Mouse (Mus musculus) MEL (cell line): ENCODE measurements around the gene Olfr1104. TPM values are rescaled to one million over a fixed set of nuclear protein-coding genes. Genes with fewer than 3 reads are reported as not detected.

ENCODE experiments used
- DNase-seq: peaks from one replicate; pipeline ENCODE4 v3.0.0; 2011; ENCODE audit warnings: low read depth, low spot score
- H3K27ac ChIP-seq: 2 replicates; pipeline ENCODE4 v1.5.1; 2012; ENCODE audit warnings: low read depth, mild to moderate bottlenecking, control low read depth, low read length, moderate library complexity; ENCODE audit not compliant: control insufficient read depth
- H3K27me3 ChIP-seq, 2 experiments: fragments of 150-350 bp in 1 of 2; sonication (generic) in 1 of 2; 2 replicates each; pipeline ENCODE4 v1.6.1; 2012; ENCODE audit warnings: low read length in 2 of 2, mild to moderate bottlenecking in 2 of 2, improper control_type of control experiment in 1 of 2, moderate library complexity in 1 of 2; ENCODE audit not compliant: insufficient read depth in 2 of 2, control insufficient read depth in 1 of 2
- H3K36me3 ChIP-seq, 2 experiments: 2 replicates each; pipeline ENCODE4 v1.6.1; 2012 to 2014; ENCODE audit warnings: low read length in 2 of 2, improper control_type of control experiment in 1 of 2, inconsistent platforms in 1 of 2, mild to moderate bottlenecking in 1 of 2; ENCODE audit not compliant: insufficient read depth in 2 of 2, control insufficient read depth in 1 of 2
- H3K4me1 ChIP-seq, 2 experiments: fragments of 150-350 bp in 1 of 2; sonication (generic) in 1 of 2; 2 replicates each; pipeline ENCODE4 v1.6.1; 2012; ENCODE audit warnings: low read length in 2 of 2, improper control_type of control experiment in 1 of 2, mild to moderate bottlenecking in 1 of 2; ENCODE audit not compliant: insufficient read depth in 2 of 2, control insufficient read depth in 1 of 2
- H3K4me3 ChIP-seq, 2 experiments: fragments of 150-350 bp in 1 of 2; sonication (generic) in 1 of 2; 2 replicates each; pipeline ENCODE4 v1.5.1; 2012; ENCODE audit warnings: low read depth in 2 of 2, low read length in 2 of 2, mild to moderate bottlenecking in 2 of 2, moderate library complexity in 2 of 2, control low read depth in 1 of 2, improper control_type of control experiment in 1 of 2; ENCODE audit not compliant: control insufficient read depth in 1 of 2, insufficient read depth in 1 of 2
- H3K79me2 ChIP-seq: 2 replicates; pipeline ENCODE4 v1.6.1; 2012; ENCODE audit warnings: mild to moderate bottlenecking, low read length, moderate library complexity; ENCODE audit not compliant: control insufficient read depth, poor library complexity, insufficient read depth
- H3K9ac ChIP-seq: 2 replicates; pipeline ENCODE4 v1.6.1; 2012; ENCODE audit warnings: low read depth, mild to moderate bottlenecking, control low read depth, low read length, moderate library complexity; ENCODE audit not compliant: control insufficient read depth, poor library complexity, severe bottlenecking
- H3K9me3 ChIP-seq: fragments of 150-350 bp; sonication (generic); replicated peaks from 2 replicates; pipeline ENCODE4 v1.6.1; 2012; ENCODE audit warnings: mild to moderate bottlenecking, low read length, improper control_type of control experiment, moderate library complexity; ENCODE audit not compliant: insufficient read depth
- E2F4 ChIP-seq: IDR thresholded peaks from 2 replicates; pipeline ENCODE4 v1.6.1; 2011; ENCODE audit warnings: low read depth, low read length, improper control_type of control experiment, borderline replicate concordance
- ELF1 ChIP-seq: IDR thresholded peaks from 2 replicates; pipeline ENCODE4 v1.6.1; 2014; ENCODE audit warnings: low read depth, mild to moderate bottlenecking, inconsistent platforms, low read length, improper control_type of control experiment, moderate library complexity
- ETS1 ChIP-seq: IDR thresholded peaks from 2 replicates; pipeline ENCODE4 v1.6.1; 2012; ENCODE audit warnings: low read depth, mild to moderate bottlenecking, inconsistent platforms, low read length, improper control_type of control experiment, moderate library complexity
- MAZ ChIP-seq: IDR thresholded peaks from 2 replicates; pipeline ENCODE4 v1.6.1; 2012; ENCODE audit warnings: low read depth, mild to moderate bottlenecking, inconsistent platforms, low read length, improper control_type of control experiment
- MEF2A ChIP-seq: IDR thresholded peaks from 2 replicates; pipeline ENCODE4 v1.6.1; 2014; ENCODE audit warnings: low read depth, mild to moderate bottlenecking, inconsistent platforms, low read length, improper control_type of control experiment; ENCODE audit not compliant: poor library complexity, insufficient replicate concordance, severe bottlenecking; ENCODE audit errors: extremely low read depth
- NELFE ChIP-seq: IDR thresholded peaks from 2 replicates; pipeline ENCODE4 v1.6.1; 2011; ENCODE audit warnings: low read depth, low read length, improper control_type of control experiment
- NRF1 ChIP-seq: IDR thresholded peaks from 2 replicates; pipeline ENCODE4 v1.6.1; 2014; ENCODE audit warnings: low read depth, mild to moderate bottlenecking, inconsistent platforms, low read length, improper control_type of control experiment, moderate library complexity; ENCODE audit not compliant: poor library complexity, insufficient read depth, severe bottlenecking
- TBP ChIP-seq: IDR thresholded peaks from 2 replicates; pipeline ENCODE4 v1.8.0; 2011; ENCODE audit warnings: low read depth, low read length, improper control_type of control experiment
- USF2 ChIP-seq, 2 experiments: IDR thresholded peaks; 2 replicates each; pipeline ENCODE4 v1.6.1; 2011 to 2012; ENCODE audit warnings: improper control_type of control experiment in 2 of 2, low read length in 2 of 2, borderline replicate concordance in 1 of 2, inconsistent platforms in 1 of 2, low read depth in 1 of 2, mild to moderate bottlenecking in 1 of 2; ENCODE audit not compliant: insufficient read depth in 1 of 2
- ZKSCAN1 ChIP-seq: IDR thresholded peaks from 2 replicates; pipeline ENCODE4 v1.6.1; 2012; ENCODE audit warnings: low read depth, mild to moderate bottlenecking, inconsistent platforms, low read length, improper control_type of control experiment, moderate library complexity
- polyA plus RNA-seq, 2 experiments: library from polyadenylated mRNA; stranded (reverse) in 1 of 2; unstranded in 1 of 2; fragments of >175 nt in 1 of 2; fragments of >200 nt in 1 of 2; gene quantifications; 2 replicates each; pipeline versions ENCODE4 v1.2.1 to v1.2.4; 2012; ENCODE audit warnings: low replicate concordance in 2 of 2, low read depth in 1 of 2; ENCODE audit not compliant: insufficient read length in 2 of 2, insufficient read depth in 1 of 2, missing spikeins in 1 of 2
- total RNA-seq: library from RNA; depleted of rRNA; stranded (reverse); fragments of 300-350 nt; gene quantifications from 2 replicates; pipeline ENCODE4 v1.2.3, GENCODE M21; 2012; rRNA removed

Olfr1104 gene
- total and polyA plus RNA-seq, 3 experiments, result not detected

- Histone ChIP-seq H3K9me3 (no peaks in the 10 kb centered on the region), H3K79me2 (no peaks in the 10 kb centered on the region)
Measured at GRCm38 (mm10) chr2:86991121-86991520, 35.8 kb downstream of the Olfr1104 start, which contains the start of gene Olfr1101. Gene Olfr1101 (minus strand): TSS chr2:86991221.

DNA sequence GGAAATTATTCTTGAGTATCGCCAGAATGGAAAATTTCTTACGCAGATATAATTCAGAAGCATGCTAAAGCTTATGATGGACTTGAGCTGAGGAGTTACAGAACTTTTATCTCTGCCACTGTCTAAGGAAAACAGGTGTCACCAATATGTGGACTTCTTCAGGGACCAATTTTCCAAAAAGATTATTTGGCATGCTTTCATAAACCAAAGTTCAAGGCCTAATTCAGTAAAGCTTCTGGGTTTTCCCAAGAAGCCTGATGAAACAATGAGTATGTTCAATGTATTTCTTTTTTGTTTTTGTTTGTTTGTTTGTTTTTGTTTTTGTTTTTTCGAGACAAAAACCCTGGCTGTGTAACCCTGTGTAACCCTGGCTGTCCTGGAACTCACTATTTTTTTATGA is 47.0 kb downstream of the Olfr1104 start, which contains the start of gene Olfr1100:
TSS of gene Olfr1100 (minus strand) at position 101 of the 400 bp plus-strand sequence.
- Histone ChIP-seq H3K9ac (no peak within 1 kb of the TSS), H3K4me1 (no peaks in the 10 kb centered on the region), H3K79me2 (no peaks in the 10 kb centered on the region)
- TF ChIP-seq USF2 (IDR thresholded peaks at IDR 0.05; ENCODE audit: borderline replicate concordance in 1 of 2, insufficient read depth in 1 of 2, low read depth in 1 of 2, low read length in 2 of 2), result no peak
- TF ChIP-seq MEF2A, result no peak
- TF ChIP-seq TBP, result no peak
- TF ChIP-seq MAZ, result no peak
- TF ChIP-seq ETS1, result no peak
- no peak for TF ChIP-seq ZKSCAN1
- TF ChIP-seq NELFE, result no peak
- TF ChIP-seq ELF1, result no peak
- no peak for TF ChIP-seq NRF1
- TF ChIP-seq, all 39 proteins: peak for 0
- H3K36me3 ChIP-seq, result no peaks in the 10 kb centered on the region
- no peak within 1 kb of the TSS for H3K27ac ChIP-seq
- DNase-seq, result no peak
- H3K4me3 ChIP-seq, result no peak within 1 kb of the TSS
- no peaks in the 10 kb centered on the region for H3K27me3 ChIP-seq
- no peaks in the 10 kb centered on the region for H3K9me3 ChIP-seq

More at GRCm38 (mm10) chr2:86991121-86991520, 35.8 kb downstream of the Olfr1104 start, which contains the start of gene Olfr1101:
- no peak for TF ChIP-seq E2F4
- no peak within 1 kb of the TSS for H3K9ac ChIP-seq
- H3K27me3 ChIP-seq, result no peaks in the 10 kb centered on the region
- H3K27ac ChIP-seq, result no peak within 1 kb of the TSS
- DNase-seq, result no peak
- no peaks in the 10 kb centered on the region for H3K4me1 ChIP-seq
- no peaks in the 10 kb centered on the region for H3K36me3 ChIP-seq
- no peak within 1 kb of the TSS for H3K4me3 ChIP-seq

Other genes starting within 250 kb of the Olfr1104 start
- gene Olfr1093, start 244.6 kb downstream of the Olfr1104 start, total RNA-seq, result not detected in 2 replicates
- gene Olfr1093, start 244.6 kb downstream of the Olfr1104 start, polyA plus RNA-seq, result not detected
- gene Olfr141, start 217.1 kb downstream of the Olfr1104 start, total RNA-seq, result not detected in 2 replicates
- gene Olfr141, start 217.1 kb downstream of the Olfr1104 start, polyA plus RNA-seq, result not detected
- gene Olfr1094, start 202.4 kb downstream of the Olfr1104 start, total RNA-seq, result not detected in 2 replicates
- not detected for gene Olfr1094, start 202.4 kb downstream of the Olfr1104 start, polyA plus RNA-seq
- not detected in 2 replicates for gene Olfr1095, start 175.4 kb downstream of the Olfr1104 start, total RNA-seq
- not detected for gene Olfr1095, start 175.4 kb downstream of the Olfr1104 start, polyA plus RNA-seq
- not detected in 2 replicates for gene Gm13723, start 152.3 kb downstream of the Olfr1104 start, total RNA-seq
- not detected for gene Gm13723, start 152.3 kb downstream of the Olfr1104 start, polyA plus RNA-seq
- gene Olfr1097, start 134.9 kb downstream of the Olfr1104 start, total RNA-seq, result not detected in 2 replicates
- gene Olfr1097, start 134.9 kb downstream of the Olfr1104 start, polyA plus RNA-seq, result not detected
- gene Olfr1098, start 102.5 kb downstream of the Olfr1104 start, total RNA-seq, result not detected in 2 replicates
- not detected for gene Olfr1098, start 102.5 kb downstream of the Olfr1104 start, polyA plus RNA-seq
- not detected in 2 replicates for gene Olfr1099, start 66.4 kb downstream of the Olfr1104 start, total RNA-seq
- gene Olfr1099, start 66.4 kb downstream of the Olfr1104 start, polyA plus RNA-seq, result not detected
- not detected in 2 replicates for gene Olfr1100, start 47.1 kb downstream of the Olfr1104 start, total RNA-seq
- not detected for gene Olfr1100, start 47.1 kb downstream of the Olfr1104 start, polyA plus RNA-seq
- not detected in 2 replicates for gene Olfr1101, start 35.9 kb downstream of the Olfr1104 start, total RNA-seq
- not detected for gene Olfr1101, start 35.9 kb downstream of the Olfr1104 start, polyA plus RNA-seq
- not detected in 2 replicates for gene Olfr1102, start 28.7 kb downstream of the Olfr1104 start, total RNA-seq
- gene Olfr1102, start 28.7 kb downstream of the Olfr1104 start, polyA plus RNA-seq, result not detected
- not detected in 2 replicates for gene Olfr1105, start 9.5 kb upstream of the Olfr1104 start, total RNA-seq
- gene Olfr1105, start 9.5 kb upstream of the Olfr1104 start, polyA plus RNA-seq, result not detected
- not detected in 2 replicates for gene Olfr1106, start 25.2 kb upstream of the Olfr1104 start, total RNA-seq
- not detected for gene Olfr1106, start 25.2 kb upstream of the Olfr1104 start, polyA plus RNA-seq
- not detected in 2 replicates for gene Olfr1107, start 48.7 kb upstream of the Olfr1104 start, total RNA-seq
- gene Olfr1107, start 48.7 kb upstream of the Olfr1104 start, polyA plus RNA-seq, result not detected
- not detected in 2 replicates for gene Olfr1109, start 68.9 kb upstream of the Olfr1104 start, total RNA-seq
- gene Olfr1109, start 68.9 kb upstream of the Olfr1104 start, polyA plus RNA-seq, result not detected
- not detected in 2 replicates for gene Olfr259, start 87.5 kb upstream of the Olfr1104 start, total RNA-seq
- gene Olfr259, start 87.5 kb upstream of the Olfr1104 start, polyA plus RNA-seq, result not detected
- not detected in 2 replicates for gene Olfr1110, start 113.2 kb upstream of the Olfr1104 start, total RNA-seq
- not detected for gene Olfr1110, start 113.2 kb upstream of the Olfr1104 start, polyA plus RNA-seq
- not detected in 2 replicates for gene Olfr1111, start 125.5 kb upstream of the Olfr1104 start, total RNA-seq
- not detected for gene Olfr1111, start 125.5 kb upstream of the Olfr1104 start, polyA plus RNA-seq
- gene Olfr1112, start 160.7 kb upstream of the Olfr1104 start, total RNA-seq, result not detected in 2 replicates
- not detected for gene Olfr1112, start 160.7 kb upstream of the Olfr1104 start, polyA plus RNA-seq
- gene Olfr1113, start 181.9 kb upstream of the Olfr1104 start, total RNA-seq, result not detected in 2 replicates
- not detected for gene Olfr1113, start 181.9 kb upstream of the Olfr1104 start, polyA plus RNA-seq
- gene Olfr1115, start 220.9 kb upstream of the Olfr1104 start, total RNA-seq, result not detected in 2 replicates
- gene Olfr1115, start 220.9 kb upstream of the Olfr1104 start, polyA plus RNA-seq, result not detected
- gene Olfr1116, start 240.5 kb upstream of the Olfr1104 start, total RNA-seq, result not detected in 2 replicates
- under 1 TPM in 1 of 2 experiments, not detected in 1; 0.01 TPM for gene Olfr1116, start 240.5 kb upstream of the Olfr1104 start, polyA plus RNA-seq